In genomic region chr15:7290003-7290402, GRCm38 (mm10) we compare ENCODE assay signal across 19 mouse cellular contexts.
DNase-seq lines count a peak whose midpoint lies in the region; TF ChIP-seq lines count a peak whose summit lies in the region.
"Had no signal": no experiment of that assay in that cellular context is flagged by ENCODE, and none has a peak within 500 bp of the region (broad histone marks: within the 10 kb centered on the region; RNA-seq: fewer than 3 reads in every experiment).

No protein-coding gene starts in this region.

- intact Hi-C loops in gastrocnemius, adult 2 months (cut with DNase I) = no loop called here

- TF ChIP-seq POLR2A in cortical plate, adult 2 months (IDR thresholded peaks at IDR 0.05; ENCODE audit: extremely low read depth, insufficient read depth, low read length) = no peak

- no peak for TF ChIP-seq CTCF in gastrocnemius, adult 2 months (IDR thresholded peaks at IDR 0.05)
- no peak for TF ChIP-seq CTCF in cortical plate, adult 2 months (IDR thresholded peaks at IDR 0.05; ENCODE audit: extremely low read depth, insufficient read depth, low read length)

- peak overlapping the region; percentile 54 for H3K27ac ChIP-seq in gastrocnemius, adult 2 months
- no peak overlapping the region for H3K27ac ChIP-seq in heart, embryonic 10.5 days
- H3K27ac ChIP-seq in cortical plate, adult 2 months (ENCODE audit: insufficient read depth, low read length) = peak overlapping the region; percentile 3; the same call in 1 of the 2 replicates
- H3K27ac ChIP-seq: embryonic facial prominence, embryonic 10.5 days; embryonic facial prominence, embryonic 13.5 days; forebrain, embryonic 12.5 days; forebrain, embryonic 15.5 days; heart, embryonic 15.5 days; hindbrain, embryonic 12.5 days; hindbrain, embryonic 15.5 days had no signal

- no peak for DNase-seq in gastrocnemius, adult 2 months
- no peak for DNase-seq in gastrocnemius, adult 18-20 months (ENCODE audit: low spot score)
- DNase-seq in heart, embryonic 10.5 days (ENCODE audit: low spot score) = peak; percentile 20
- no peak for DNase-seq in heart, adult 8-10 months (ENCODE audit: low spot score)
- DNase-seq in skeletal muscle tissue, adult 2 months (ENCODE audit: low read depth, low spot score) = peak; percentile 5
- DNase-seq in cerebellum, adult 11 months = no peak
- DNase-seq: cerebellum, adult 9-11 months; cerebellum, postnatal 25 days; gastrocnemius, postnatal 14 days had no signal

- no peaks in the 10 kb centered on the region for H3K9me3 ChIP-seq in heart, embryonic 10.5 days
- H3K9me3 ChIP-seq: embryonic facial prominence, embryonic 10.5 days; embryonic facial prominence, embryonic 13.5 days; forebrain, embryonic 12.5 days; forebrain, embryonic 15.5 days; heart, embryonic 12.5 days; heart, embryonic 15.5 days; hindbrain, embryonic 12.5 days; hindbrain, embryonic 15.5 days had no signal

- no peaks in the 10 kb centered on the region for H3K27me3 ChIP-seq in heart, embryonic 10.5 days (ENCODE audit: insufficient read depth, poor library complexity, severe bottlenecking)
- H3K27me3 ChIP-seq: embryonic facial prominence, embryonic 13.5 days; forebrain, embryonic 12.5 days; forebrain, embryonic 15.5 days; heart, embryonic 12.5 days; heart, embryonic 15.5 days; hindbrain, embryonic 12.5 days; hindbrain, embryonic 15.5 days had no signal

- H3K4me1 ChIP-seq in heart, embryonic 10.5 days = peaks cover 15% of the 10 kb centered on the region; the same call in 1 of the 2 replicates
- no peaks in the 10 kb centered on the region for H3K4me1 ChIP-seq in cortical plate, adult 2 months (ENCODE audit: control insufficient read depth, insufficient read depth, low read length)
- H3K4me1 ChIP-seq: embryonic facial prominence, embryonic 13.5 days; forebrain, embryonic 12.5 days; forebrain, embryonic 15.5 days; hindbrain, embryonic 12.5 days; hindbrain, embryonic 15.5 days had no signal

- H3K36me3 ChIP-seq in heart, embryonic 10.5 days = no peaks in the 10 kb centered on the region
- H3K36me3 ChIP-seq: embryonic facial prominence, embryonic 10.5 days; embryonic facial prominence, embryonic 13.5 days; forebrain, embryonic 12.5 days; forebrain, embryonic 15.5 days; heart, embryonic 12.5 days; heart, embryonic 15.5 days; hindbrain, embryonic 12.5 days; hindbrain, embryonic 15.5 days had no signal

- H3K4me3 ChIP-seq in gastrocnemius, adult 2 months = no peak overlapping the region
- H3K4me3 ChIP-seq in heart, embryonic 10.5 days = no peak overlapping the region
- H3K4me3 ChIP-seq in cortical plate, adult 2 months (ENCODE audit: insufficient read depth, low read length) = no peak overlapping the region
- H3K4me3 ChIP-seq: embryonic facial prominence, embryonic 10.5 days; embryonic facial prominence, embryonic 13.5 days; erythroblast, embryonic 14.5 days; forebrain, embryonic 12.5 days; forebrain, embryonic 15.5 days; heart, embryonic 12.5 days; heart, embryonic 15.5 days; hindbrain, embryonic 12.5 days; hindbrain, embryonic 15.5 days had no signal

- 72% methylated on average over 4 of the region's 4 CpGs for WGBS in heart, embryonic 10.5 days

Comparison
In these comparisons a context has a peak if more than half of its experiments do, and no peak if none do; other contexts are left out.
1. DNase-seq: peak in heart, embryonic 10.5 days (single experiment) and skeletal muscle tissue, adult 2 months (single experiment); none in gastrocnemius, adult 2 months (single experiment), gastrocnemius, adult 18-20 months (single experiment), heart, adult 8-10 months (single experiment) and cerebellum, adult 11 months (single experiment).